Mouse (Mus musculus): ENCODE data around the gene Fam185a. TPM values are rescaled to one million over a fixed set of nuclear protein-coding genes. Genes with fewer than 3 reads are reported as not detected.

Gene Fam185a
- polyA plus RNA-seq (2012; fragmentation: generic; extraction: Trizol), result 1.9 TPM

GRCm38 (mm10) chr5:21424614-21425602, at the start of gene Fam185a, which contains the start of gene Ccdc146:
TSS of gene Fam185a (plus strand) at chr5:21424958.
TSS of gene Ccdc146 (minus strand) at chr5:21424677.
- TF ChIP-seq E2F4 (IDR thresholded peaks at IDR 0.05; ENCODE audit: insufficient read depth), result no peak
- TF ChIP-seq MYOD1 (IDR thresholded peaks at IDR 0.05; ENCODE audit: control insufficient read depth in 1 of 3, insufficient read length in 2 of 3, low read depth in 2 of 3), result peak in 1 of 3 experiments; percentile 7
- H3K4me2 ChIP-seq (ENCODE audit: low read depth), result peak within 1 kb of the TSS; percentile 89
- H3K27me3 ChIP-seq (ENCODE audit: control insufficient read depth, insufficient read depth, insufficient read length), result no peaks in the 10 kb centered on the region
- H3K4me3 ChIP-seq, result peak within 1 kb of the TSS; percentile 56
- H3K36me3 ChIP-seq (ENCODE audit: control insufficient read depth, insufficient read depth), result no peaks in the 10 kb centered on the region
- peaks cover 4% of the 10 kb centered on the region for H3K79me2 ChIP-seq (ENCODE audit: control insufficient read depth, insufficient read depth)
- H3ac ChIP-seq (ENCODE audit: control insufficient read depth, insufficient read length), result peak within 1 kb of the TSS; percentile 52

GRCm38 (mm10) chr5:21376935-21377334, 47.8 kb upstream of the Fam185a start:
- Histone ChIP-seq H3ac (ENCODE audit: control insufficient read depth, insufficient read length) (no peak overlapping the region), H3K4me3 (no peak overlapping the region), H3K36me3 (ENCODE audit: control insufficient read depth, insufficient read depth) (no peaks in the 10 kb centered on the region), H3K79me2 (ENCODE audit: control insufficient read depth, insufficient read depth) (no peaks in the 10 kb centered on the region), H3K4me2 (ENCODE audit: low read depth) (no peak overlapping the region), H3K27me3 (ENCODE audit: control insufficient read depth, insufficient read depth, insufficient read length) (peaks cover 16% of the 10 kb centered on the region)
- TF ChIP-seq TCF12 (IDR thresholded peaks at IDR 0.05; ENCODE audit: insufficient read depth, poor library complexity, severe bottlenecking), result no peak
- TF ChIP-seq POLR2A (IDR thresholded peaks at IDR 0.05; ENCODE audit: insufficient read length, low read depth), result no peak
- no peak for TF ChIP-seq TCF3 (IDR thresholded peaks at IDR 0.05; ENCODE audit: insufficient read length, low read depth)
- no peak for TF ChIP-seq SRF (IDR thresholded peaks at IDR 0.05; ENCODE audit: control insufficient read depth, insufficient read length, low read depth)
- TF ChIP-seq MAX (IDR thresholded peaks at IDR 0.05; ENCODE audit: low read depth), result no peak
- no peak for TF ChIP-seq REST (IDR thresholded peaks at IDR 0.05; ENCODE audit: insufficient read depth, insufficient read length)
- TF ChIP-seq USF1 (IDR thresholded peaks at IDR 0.05; ENCODE audit: low read depth), result no peak
- TF ChIP-seq POLR2AphosphoS2 (IDR thresholded peaks at IDR 0.05; ENCODE audit: insufficient read length, low read depth), result no peak
- no peak for TF ChIP-seq CEBPB (IDR thresholded peaks at IDR 0.05; ENCODE audit: insufficient read depth, poor library complexity, severe bottlenecking)
- no peak for TF ChIP-seq E2F4 (IDR thresholded peaks at IDR 0.05; ENCODE audit: insufficient read depth)
- TF ChIP-seq MYOG (IDR thresholded peaks at IDR 0.05; ENCODE audit: control insufficient read depth in 1 of 3, insufficient read depth in 1 of 3, insufficient read length in 2 of 3, low read depth in 2 of 3), result no peak
- TF ChIP-seq MYOD1 (IDR thresholded peaks at IDR 0.05; ENCODE audit: control insufficient read depth in 1 of 3, insufficient read length in 2 of 3, low read depth in 2 of 3), result no peak

- no peak overlapping the region for H3ac ChIP-seq (ENCODE audit: control insufficient read depth, insufficient read length)
- H3K79me2 ChIP-seq (ENCODE audit: control insufficient read depth, insufficient read depth), result no peaks in the 10 kb centered on the region
- no peak overlapping the region for H3K4me3 ChIP-seq
- peaks cover 6% of the 10 kb centered on the region for H3K27me3 ChIP-seq (ENCODE audit: control insufficient read depth, insufficient read depth, insufficient read length)
- TF ChIP-seq POLR2AphosphoS2 (IDR thresholded peaks at IDR 0.05; ENCODE audit: insufficient read length, low read depth) (no peak), MYOD1 (IDR thresholded peaks at IDR 0.05; ENCODE audit: control insufficient read depth in 1 of 3, insufficient read length in 2 of 3, low read depth in 2 of 3) (no peak), REST (IDR thresholded peaks at IDR 0.05; ENCODE audit: insufficient read depth, insufficient read length) (no peak), CEBPB (IDR thresholded peaks at IDR 0.05; ENCODE audit: insufficient read depth, poor library complexity, severe bottlenecking) (no peak), SRF (IDR thresholded peaks at IDR 0.05; ENCODE audit: control insufficient read depth, insufficient read length, low read depth) (no peak), E2F4 (IDR thresholded peaks at IDR 0.05; ENCODE audit: insufficient read depth) (no peak), USF1 (IDR thresholded peaks at IDR 0.05; ENCODE audit: low read depth) (no peak), MYOG (IDR thresholded peaks at IDR 0.05; ENCODE audit: control insufficient read depth in 1 of 3, insufficient read depth in 1 of 3, insufficient read length in 2 of 3, low read depth in 2 of 3) (no peak), MAX (IDR thresholded peaks at IDR 0.05; ENCODE audit: low read depth) (no peak), TCF12 (IDR thresholded peaks at IDR 0.05; ENCODE audit: insufficient read depth, poor library complexity, severe bottlenecking) (no peak)
- H3K4me2 ChIP-seq (ENCODE audit: low read depth), result no peak overlapping the region
- H3K36me3 ChIP-seq (ENCODE audit: control insufficient read depth, insufficient read depth), result no peaks in the 10 kb centered on the region
These were observed 46.4 kb upstream of the Fam185a start for GRCm38 (mm10) chr5:21378397-21378796.

- no peaks in the 10 kb centered on the region for H3K79me2 ChIP-seq (ENCODE audit: control insufficient read depth, insufficient read depth)
- no peak for TF ChIP-seq MYOG (IDR thresholded peaks at IDR 0.05; ENCODE audit: control insufficient read depth in 1 of 3, insufficient read depth in 1 of 3, insufficient read length in 2 of 3, low read depth in 2 of 3)
- no peak for TF ChIP-seq REST (IDR thresholded peaks at IDR 0.05; ENCODE audit: insufficient read depth, insufficient read length)
- no peak for TF ChIP-seq MAX (IDR thresholded peaks at IDR 0.05; ENCODE audit: low read depth)
- no peak for TF ChIP-seq POLR2A (IDR thresholded peaks at IDR 0.05; ENCODE audit: insufficient read length, low read depth)
- no peak for TF ChIP-seq CEBPB (IDR thresholded peaks at IDR 0.05; ENCODE audit: insufficient read depth, poor library complexity, severe bottlenecking)
- no peak for TF ChIP-seq SRF (IDR thresholded peaks at IDR 0.05; ENCODE audit: control insufficient read depth, insufficient read length, low read depth)
- TF ChIP-seq USF1 (IDR thresholded peaks at IDR 0.05; ENCODE audit: low read depth), result no peak
- TF ChIP-seq TCF3 (IDR thresholded peaks at IDR 0.05; ENCODE audit: insufficient read length, low read depth), result no peak
- no peak for TF ChIP-seq POLR2AphosphoS2 (IDR thresholded peaks at IDR 0.05; ENCODE audit: insufficient read length, low read depth)
- no peak for TF ChIP-seq E2F4 (IDR thresholded peaks at IDR 0.05; ENCODE audit: insufficient read depth)
- TF ChIP-seq TCF12 (IDR thresholded peaks at IDR 0.05; ENCODE audit: insufficient read depth, poor library complexity, severe bottlenecking), result no peak
- no peak for TF ChIP-seq MYOD1 (IDR thresholded peaks at IDR 0.05; ENCODE audit: control insufficient read depth in 1 of 3, insufficient read length in 2 of 3, low read depth in 2 of 3)
- no peak overlapping the region for H3K4me2 ChIP-seq (ENCODE audit: low read depth)
- no peaks in the 10 kb centered on the region for H3K36me3 ChIP-seq (ENCODE audit: control insufficient read depth, insufficient read depth)
- peaks cover 4% of the 10 kb centered on the region for H3K27me3 ChIP-seq (ENCODE audit: control insufficient read depth, insufficient read depth, insufficient read length)
- no peak overlapping the region for H3K4me3 ChIP-seq
- H3ac ChIP-seq (ENCODE audit: control insufficient read depth, insufficient read length), result no peak overlapping the region
These were observed 42.8 kb upstream of the Fam185a start for GRCm38 (mm10) chr5:21381986-21382385.

Measured in myocyte (in vitro differentiated cells).